Mouse (Mus musculus) thymus, adult 2 months (tissue): Measurements from ENCODE around the gene Otulinl. TPM values are rescaled to one million over a fixed set of nuclear protein-coding genes. Genes with fewer than 3 reads are reported as not detected.
A peak's percentile ranks its signal among the peaks of the same experiment; 100 is the strongest.

Experiments
- DNase-seq: peaks from one replicate; pipeline ENCODE4 v3.0.0; 2021
- H3K27ac ChIP-seq: fragments of 200-500 bp; 2 replicates; pipeline ENCODE4 v1.5.1; 2012; ENCODE audit warnings: low read length, control low read depth; ENCODE audit not compliant: control insufficient read depth, insufficient read depth
- H3K27me3 ChIP-seq: fragments of 200-500 bp; 2 replicates; pipeline ENCODE4 v1.6.1; 2012; ENCODE audit warnings: mild to moderate bottlenecking, low read length, moderate library complexity, mixed read lengths; ENCODE audit not compliant: control insufficient read depth, insufficient read depth
- H3K36me3 ChIP-seq: fragments of 200-500 bp; 2 replicates; pipeline ENCODE4 v1.6.1; 2012; ENCODE audit warnings: mild to moderate bottlenecking, low read length, moderate library complexity; ENCODE audit not compliant: control insufficient read depth, insufficient read depth
- H3K4me1 ChIP-seq: fragments of 200-500 bp; replicated peaks from 2 replicates; pipeline ENCODE4 v1.6.1; 2012; ENCODE audit warnings: low read length; ENCODE audit not compliant: control insufficient read depth, insufficient read depth
- H3K4me3 ChIP-seq: fragments of 200-500 bp; 2 replicates; pipeline ENCODE4 v1.5.1; 2012; ENCODE audit warnings: mild to moderate bottlenecking, low read length, control low read depth, moderate library complexity; ENCODE audit not compliant: control insufficient read depth, insufficient read depth
- CTCF ChIP-seq: fragments of 200-500 bp; IDR thresholded peaks from 2 replicates; pipeline ENCODE4 v1.5.1; 2012; ENCODE audit warnings: mild to moderate bottlenecking, control low read depth, low read length, moderate library complexity, borderline replicate concordance; ENCODE audit not compliant: control insufficient read depth, poor library complexity, insufficient read depth; ENCODE audit errors: extremely low read depth
- POLR2A ChIP-seq: fragments of 200-500 bp; IDR thresholded peaks from 2 replicates; pipeline ENCODE4 v1.6.1; 2012; ENCODE audit warnings: mild to moderate bottlenecking, low read length, control low read depth, moderate library complexity; ENCODE audit not compliant: control insufficient read depth, poor library complexity, insufficient read depth; ENCODE audit errors: extremely low read depth
- WGBS: fragments of 180-500 bp; shearing (Covaris S2); methylation state at CpG from one replicate; pipeline ENCODE4 v1.1.7; 2018; 5-methylcytosine and 5-hydroxymethylcytosine counted together
- polyA plus RNA-seq: library from polyadenylated mRNA; depleted of rRNA; stranded (reverse); fragments of >200 nt; gene quantifications from 2 replicates; pipeline ENCODE4 v1.2.3, GENCODE M21; 2012; rRNA removed

Otulinl gene
- polyA plus RNA-seq, 1 experiment = 32.1 TPM

DNA sequence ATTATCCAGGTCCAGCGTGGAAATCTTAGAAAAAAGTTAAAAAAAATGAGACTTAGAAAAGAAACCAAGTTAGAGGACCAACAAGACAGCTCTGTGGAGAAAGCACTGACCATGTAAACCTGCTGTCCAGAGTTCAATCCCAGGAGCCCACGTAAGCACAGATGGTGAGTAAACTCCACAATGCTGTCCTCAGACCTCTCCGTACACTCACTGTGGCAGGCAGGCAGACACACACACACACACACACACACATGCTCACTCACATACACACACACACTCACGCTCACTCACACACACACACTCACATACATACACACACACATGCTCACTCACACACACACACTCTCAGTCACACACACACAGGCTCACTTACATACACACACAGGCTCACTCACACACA is 68.1 kb downstream of the Otulinl start:
- peaks cover 48% of the 10 kb centered on the region for H3K36me3 ChIP-seq
- H3K27ac ChIP-seq = no peak overlapping the region
- no peaks in the 10 kb centered on the region for H3K27me3 ChIP-seq
- H3K4me1 ChIP-seq = no peaks in the 10 kb centered on the region
- DNase-seq = no peak
- TF ChIP-seq CTCF (no peak), POLR2A (no peak)
- H3K4me3 ChIP-seq = no peak overlapping the region
- 98% methylated on average over 4 of the region's 4 CpGs for WGBS

- TF ChIP-seq CTCF (no peak), POLR2A (no peak)
- peak; percentile 61 for DNase-seq
- Histone ChIP-seq H3K36me3 (peaks cover 47% of the 10 kb centered on the region), H3K27ac (no peak overlapping the region), H3K27me3 (no peaks in the 10 kb centered on the region), H3K4me3 (no peak overlapping the region), H3K4me1 (no peaks in the 10 kb centered on the region)
- 57% methylated on average over 6 of the region's 6 CpGs for whole genome bisulfite sequencing
Measured at GRCm38 (mm10) chr15:27612533-27613221, 68.7 kb downstream of the Otulinl start.

DNA sequence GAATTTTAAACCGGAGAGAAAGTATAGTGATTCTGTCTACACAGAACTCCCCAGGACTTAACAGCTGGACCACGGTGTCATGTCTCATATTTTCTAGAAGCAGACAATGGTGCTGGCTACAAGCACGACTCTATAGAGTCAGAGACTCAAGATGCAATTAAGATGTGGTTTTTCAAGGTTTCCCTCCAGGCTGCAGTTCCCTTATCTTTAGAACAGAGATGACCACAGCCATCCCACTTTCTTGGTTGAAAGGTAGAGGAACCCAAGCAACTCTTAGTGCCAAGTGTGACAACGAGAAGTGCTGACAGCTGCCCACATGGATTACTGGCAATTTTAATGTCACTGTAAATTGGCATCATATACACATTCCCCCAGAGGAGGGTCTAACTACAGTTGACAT is 71.8 kb downstream of the Otulinl start:
- TF ChIP-seq POLR2A = no peak
- TF ChIP-seq CTCF = no peak
- DNase-seq = no peak
- H3K4me3 ChIP-seq = no peak overlapping the region
- no peaks in the 10 kb centered on the region for H3K27me3 ChIP-seq
- no peaks in the 10 kb centered on the region for H3K4me1 ChIP-seq
- 62% methylated on average over 4 of the region's 4 CpGs for WGBS
- no peak overlapping the region for H3K27ac ChIP-seq
- peaks cover 52% of the 10 kb centered on the region for H3K36me3 ChIP-seq

DNA sequence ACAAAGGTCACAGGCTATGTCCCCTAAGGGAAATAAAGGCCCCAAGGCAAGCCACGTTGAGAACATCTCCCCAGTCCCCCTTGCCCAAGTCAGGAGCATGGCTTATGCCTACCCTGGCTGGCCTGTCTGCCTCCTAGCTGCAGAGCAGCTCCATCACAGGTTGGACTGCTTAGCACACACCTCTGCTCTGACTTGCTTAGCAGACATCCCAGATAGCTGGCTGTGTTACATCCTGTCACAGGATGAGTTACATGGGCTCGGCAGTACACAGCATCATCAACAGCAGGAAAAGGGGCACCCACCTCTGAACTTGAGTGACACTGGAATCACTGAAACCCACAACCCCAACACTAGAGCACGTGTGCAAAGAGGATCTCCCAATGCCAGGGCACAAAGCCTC is 76.1 kb downstream of the Otulinl start:
- H3K36me3 ChIP-seq = peaks cover 34% of the 10 kb centered on the region
- WGBS = 79% methylated on average over 3 of the region's 3 CpGs
- no peaks in the 10 kb centered on the region for H3K4me1 ChIP-seq

More for the DNA sequence above, 76.1 kb downstream of the Otulinl start:
- no peak for DNase-seq
- H3K27me3 ChIP-seq = no peaks in the 10 kb centered on the region
- TF ChIP-seq POLR2A (no peak), CTCF (no peak)
- H3K27ac ChIP-seq = no peak overlapping the region
- no peak overlapping the region for H3K4me3 ChIP-seq

Other genes starting within 250 kb of the Otulinl start
- 14.4 and 21.5 TPM in 2 replicates for gene Ank, start 214.9 kb downstream of the Otulinl start, polyA plus RNA-seq
- gene Otulin, start 50.9 kb downstream of the Otulinl start, polyA plus RNA-seq = 43.0 and 43.1 TPM in 2 replicates